Mouse (Mus musculus) olfactory bulb, adult 2 months (tissue): Measurements from ENCODE around the gene RPS10-NUDT3. TPM values are rescaled to one million over a fixed set of nuclear protein-coding genes. Genes with fewer than 3 reads are reported as not detected.

Experiments
- H3K27ac ChIP-seq: fragments of 200-500 bp; 2 replicates; pipeline ENCODE4 v1.5.1; 2012; ENCODE audit warnings: low read depth, low read length; ENCODE audit not compliant: insufficient read depth
- H3K4me1 ChIP-seq: fragments of 200-500 bp; 2 replicates; pipeline ENCODE4 v1.6.1; 2012; ENCODE audit warnings: low read length; ENCODE audit not compliant: control insufficient read depth, insufficient read depth
- H3K4me3 ChIP-seq: fragments of 200-500 bp; 2 replicates; pipeline ENCODE4 v1.5.1; 2012; ENCODE audit warnings: mild to moderate bottlenecking, low read depth, low read length, moderate library complexity; ENCODE audit not compliant: insufficient read depth
- CTCF ChIP-seq: fragments of 200-500 bp; IDR thresholded peaks from 2 replicates; pipeline ENCODE4 v1.5.1; 2012; ENCODE audit warnings: low read depth, mild to moderate bottlenecking, low read length, moderate library complexity; ENCODE audit not compliant: insufficient read depth
- POLR2A ChIP-seq: fragments of 200-500 bp; IDR thresholded peaks from 2 replicates; pipeline ENCODE4 v1.6.1; 2012; ENCODE audit warnings: mild to moderate bottlenecking, low read depth, low read length, moderate library complexity; ENCODE audit not compliant: insufficient read depth
- WGBS: fragments of 180-500 bp; shearing (Covaris S2); methylation state at CpG from one replicate; pipeline ENCODE4 v1.1.7; 2018; 5-methylcytosine and 5-hydroxymethylcytosine counted together
- polyA plus RNA-seq: library from polyadenylated mRNA; stranded (reverse); fragments of >200 nt; gene quantifications from 2 replicates; pipeline ENCODE4 v1.2.4, GENCODE M21; 2012; ENCODE audit warnings: low replicate concordance; ENCODE audit not compliant: missing spikeins, insufficient read depth, insufficient read length

RPS10-NUDT3 gene
- polyA plus RNA-seq, 1 experiment: not detected

- WGBS: 32% methylated on average over 8 of the region's 8 CpGs
- H3K4me3 ChIP-seq: peak overlapping the region; percentile 93
Observed at GRCm38 (mm10) chr17:27657123-27657522, 22.1 kb upstream of the RPS10-NUDT3 start.

GRCm38 (mm10) chr17:27656414-27656813 lies 21.4 kb upstream of the RPS10-NUDT3 start:
- Histone ChIP-seq H3K4me3 (peak overlapping the region; percentile 93), H3K4me1 (peaks cover 38% of the 10 kb centered on the region), H3K27ac (peak overlapping the region; percentile 97)
- WGBS: 21% methylated on average over 5 of the region's 5 CpGs
- TF ChIP-seq CTCF: no peak
- TF ChIP-seq POLR2A: no peak

More at GRCm38 (mm10) chr17:27657123-27657522, 22.1 kb upstream of the RPS10-NUDT3 start:
- 0 out of 2 replicates have a peak overlapping the region, but pooled peaks have one; percentile 97 for H3K27ac ChIP-seq
- TF ChIP-seq POLR2A (no peak), CTCF (no peak)
- peaks cover 37% of the 10 kb centered on the region for H3K4me1 ChIP-seq

DNA sequence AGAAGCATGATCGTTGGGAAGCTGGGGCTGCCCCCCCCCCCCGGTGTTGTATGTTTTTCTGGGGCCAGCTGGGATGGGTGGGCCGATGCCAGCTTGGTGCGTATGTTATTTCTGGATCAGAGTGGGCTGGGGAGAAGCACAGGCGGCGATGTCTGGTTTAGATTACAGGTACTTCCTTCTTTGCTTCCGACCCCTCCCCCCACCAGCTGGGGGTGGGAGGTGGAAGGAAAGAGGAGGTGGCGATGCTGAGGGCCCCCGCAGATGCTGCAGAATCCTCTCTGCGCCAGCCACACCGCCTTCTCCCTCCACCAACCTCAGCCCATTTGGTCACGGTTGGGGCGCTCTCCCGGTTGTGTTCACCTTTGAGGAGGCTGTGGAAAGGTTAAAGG lies 21.0 kb upstream of the RPS10-NUDT3 start:
- TF ChIP-seq CTCF (no peak), POLR2A (no peak)
- 3% methylated on average over 14 of the region's 14 CpGs for WGBS
- H3K4me3 ChIP-seq: peak overlapping the region; percentile 93
- H3K27ac ChIP-seq: peak overlapping the region; percentile 97
- peaks cover 34% of the 10 kb centered on the region for H3K4me1 ChIP-seq

GRCm38 (mm10) chr17:27655089-27656010 lies 20.3 kb upstream of the RPS10-NUDT3 start, which contains the start of gene Pacsin1:
Gene Pacsin1, plus strand, starts transcription at chr17:27655509.
- WGBS: 2% methylated on average over 65 of the region's 65 CpGs
- peak within 1 kb of the TSS; percentile 97 for H3K27ac ChIP-seq
- H3K4me3 ChIP-seq: peak within 1 kb of the TSS; percentile 93
- no peak for TF ChIP-seq CTCF
- TF ChIP-seq POLR2A: peak; percentile 78
- H3K4me1 ChIP-seq: peaks cover 32% of the 10 kb centered on the region

- Histone ChIP-seq H3K4me3 (no peak overlapping the region), H3K4me1 (peaks cover 22% of the 10 kb centered on the region), H3K27ac (no peak overlapping the region)
- WGBS: 80% methylated on average over 10 of the region's 10 CpGs
- no peak for TF ChIP-seq POLR2A
- TF ChIP-seq CTCF: no peak
Observed at GRCm38 (mm10) chr17:27653253-27653959, 18.4 kb upstream of the RPS10-NUDT3 start.

GRCm38 (mm10) chr17:27652046-27652790 lies 17.2 kb upstream of the RPS10-NUDT3 start:
- TF ChIP-seq POLR2A (no peak), CTCF (no peak)
- peaks cover 16% of the 10 kb centered on the region for H3K4me1 ChIP-seq
- WGBS: 81% methylated on average over 23 of the region's 23 CpGs
- no peak overlapping the region for H3K27ac ChIP-seq
- no peak overlapping the region for H3K4me3 ChIP-seq

DNA sequence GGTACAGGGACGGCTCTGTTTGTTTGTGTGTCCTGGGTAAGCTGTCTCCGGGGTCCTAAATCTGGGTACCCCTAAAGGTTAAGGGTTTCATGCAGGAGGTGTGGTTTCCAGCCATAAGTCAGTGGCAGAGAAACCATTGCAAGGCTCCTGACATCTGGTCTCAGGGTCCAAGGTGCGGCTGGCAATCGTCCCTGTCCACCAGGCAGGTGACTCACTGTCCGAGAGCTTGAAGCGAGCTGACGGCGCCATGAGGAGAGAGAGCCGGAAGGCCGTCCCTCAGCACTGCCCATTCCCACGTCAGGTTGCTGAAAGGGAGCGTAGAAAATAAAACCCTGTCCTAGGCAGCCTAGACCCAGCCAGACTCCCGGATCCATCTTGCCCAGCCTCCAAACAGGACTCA lies 15.6 kb upstream of the RPS10-NUDT3 start:
- H3K27ac ChIP-seq: no peak overlapping the region
- peaks cover 12% of the 10 kb centered on the region for H3K4me1 ChIP-seq
- no peak overlapping the region for H3K4me3 ChIP-seq
- TF ChIP-seq CTCF (no peak), POLR2A (no peak)
- 86% methylated on average over 13 of the region's 13 CpGs for WGBS

DNA sequence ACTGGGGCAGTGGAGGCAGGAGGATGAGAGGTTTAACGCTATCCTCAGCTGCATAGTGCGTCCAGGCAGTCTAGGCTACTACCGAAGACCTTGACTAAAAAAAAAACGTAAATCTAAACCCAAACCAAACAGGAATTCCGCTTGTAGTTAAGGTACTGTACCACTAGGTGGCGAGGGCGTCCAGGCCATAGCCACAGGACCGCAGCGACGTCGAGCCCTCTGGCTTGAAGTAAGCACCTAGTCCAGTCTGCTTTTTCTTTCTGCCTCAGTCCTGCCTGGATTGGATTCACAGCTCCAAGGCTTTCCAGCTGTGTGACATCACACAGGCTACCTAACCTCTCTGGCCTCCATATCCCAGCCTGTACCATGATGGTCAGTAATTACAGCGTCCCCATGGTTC lies 15.1 kb upstream of the RPS10-NUDT3 start:
- WGBS: 15% methylated on average over 12 of the region's 12 CpGs
- H3K4me1 ChIP-seq: peaks cover 10% of the 10 kb centered on the region
- TF ChIP-seq POLR2A (no peak), CTCF (peak; percentile 70)
- H3K4me3 ChIP-seq: no peak overlapping the region
- H3K27ac ChIP-seq: no peak overlapping the region
